Mouse (Mus musculus) limb, embryonic 14.5 days (tissue): ENCODE results near the gene Asap3. TPM values are rescaled to one million over a fixed set of nuclear protein-coding genes. Genes with fewer than 3 reads are reported as not detected.

Source experiments
- ATAC-seq: fragments of 200-750 bp; cut with Nextera tagmentation; 2 replicates; pipeline ENCODE4 v1.8.0; 2017; ENCODE audit warnings: low read depth, moderate number of reproducible peaks, moderate TSS enrichment; ENCODE audit not compliant: low FRiP score
- DNase-seq: peaks from one replicate; pipeline ENCODE4 v3.0.0-alpha.2; 2015; ENCODE audit warnings: low spot score
- H3K27ac ChIP-seq: fragments of 300-500 bp; sonication (generic); replicated peaks from 2 replicates; pipeline ENCODE4 v1.5.1; 2014; ENCODE audit warnings: low read depth, mild to moderate bottlenecking, low read length, moderate library complexity, mixed read lengths
- H3K27me3 ChIP-seq: fragments of 300-500 bp; sonication (generic); 2 replicates; pipeline ENCODE4 v1.6.1; 2014; ENCODE audit warnings: low read length, mixed read lengths; ENCODE audit not compliant: control insufficient read depth, insufficient read depth
- H3K36me3 ChIP-seq: fragments of 300-500 bp; sonication (generic); 2 replicates; pipeline ENCODE4 v1.6.1; 2014; ENCODE audit warnings: mild to moderate bottlenecking, low read length, moderate library complexity, mixed read lengths; ENCODE audit not compliant: control insufficient read depth, insufficient read depth
- H3K4me1 ChIP-seq: fragments of 300-500 bp; sonication (generic); 2 replicates; pipeline ENCODE4 v1.6.1; 2014; ENCODE audit warnings: antibody characterized with exemption, low read length, mixed read lengths; ENCODE audit not compliant: control insufficient read depth, insufficient read depth
- H3K4me2 ChIP-seq: fragments of 300-500 bp; sonication (generic); replicated peaks from 2 replicates; pipeline ENCODE4 v1.6.1; 2014; ENCODE audit warnings: low read depth, mild to moderate bottlenecking, low read length, moderate library complexity; ENCODE audit not compliant: severe bottlenecking
- H3K4me3 ChIP-seq: fragments of 300-500 bp; sonication (generic); replicated peaks from 2 replicates; pipeline ENCODE4 v1.5.1; 2014; ENCODE audit warnings: low read length
- H3K9ac ChIP-seq: fragments of 300-500 bp; sonication (generic); 2 replicates; pipeline ENCODE4 v1.6.1; 2014; ENCODE audit warnings: mild to moderate bottlenecking, low read depth, low read length, moderate library complexity; ENCODE audit not compliant: severe bottlenecking
- H3K9me3 ChIP-seq: fragments of 300-500 bp; sonication (generic); 2 replicates; pipeline ENCODE4 v1.6.1; 2016; ENCODE audit warnings: low read length; ENCODE audit not compliant: control insufficient read depth
- POLR2A ChIP-seq: fragments of 200-500 bp; IDR thresholded peaks from 2 replicates; pipeline ENCODE4 v1.8.0; 2012; ENCODE audit warnings: inconsistent platforms, mild to moderate bottlenecking, moderate library complexity, borderline replicate concordance; ENCODE audit not compliant: insufficient read depth, insufficient read length; ENCODE audit errors: extremely low read depth
- WGBS: fragments of 180-500 bp; shearing (Covaris S2); extraction: QIAGEN DNeasy Blood & Tissue Kit; methylation state at CpG from one replicate; pipeline ENCODE4 v1.1.7; 2014; 5-methylcytosine and 5-hydroxymethylcytosine counted together
- polyA plus RNA-seq, 2 experiments: library from polyadenylated mRNA; depleted of rRNA in 1 of 2; stranded (reverse) in 1 of 2; unstranded in 1 of 2; fragments of >200 nt; fragmentation: Nextera tagmentation in 1 of 2; extraction: Ambion mirVana in 1 of 2; gene quantifications; 2 replicates each; pipeline versions ENCODE4 v1.2.1 to v1.2.3; 2012 to 2014

The Asap3 gene
- polyA plus RNA-seq, 2 experiments, result 12.0 to 22.9 TPM

DNA sequence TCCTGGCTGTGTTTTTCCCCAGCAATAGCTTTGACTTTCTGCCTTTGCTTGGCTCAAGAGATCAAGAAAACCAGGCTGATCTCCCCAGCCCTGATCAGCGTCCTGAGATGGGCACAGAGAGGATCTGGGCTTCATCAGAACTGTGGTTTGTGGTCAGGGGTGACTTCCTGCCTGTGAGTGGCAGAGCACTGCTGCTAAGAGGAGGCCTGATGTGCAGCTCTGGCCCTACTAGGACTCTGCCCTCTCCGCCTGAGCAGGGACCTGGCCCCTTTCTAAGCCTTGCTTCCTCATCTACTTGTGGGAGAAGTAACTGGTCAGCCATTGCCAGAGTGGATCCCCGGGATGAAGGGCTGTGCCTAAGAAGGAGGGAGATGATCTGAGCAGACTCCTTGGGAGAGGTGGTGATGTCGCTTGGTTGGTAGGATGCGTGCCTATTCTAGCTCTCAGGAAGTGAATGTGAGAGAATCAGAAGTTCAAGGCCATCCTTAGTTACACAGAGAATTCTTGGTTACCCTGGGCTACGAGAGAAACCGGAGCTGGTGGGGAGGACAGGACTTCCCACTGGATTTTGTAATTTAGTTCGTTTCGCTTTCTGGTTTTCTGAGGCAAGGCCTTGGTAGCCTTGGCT, 60.7 kb downstream of the Asap3 start:
- WGBS, result 77% methylated on average over 9 of the region's 9 CpGs
- no peaks in the 10 kb centered on the region for H3K9me3 ChIP-seq
- H3K27me3 ChIP-seq, result no peaks in the 10 kb centered on the region; the same call in 1 of the 2 replicates
- no peak overlapping the region for H3K27ac ChIP-seq
- no peak for ATAC-seq
- no peak overlapping the region for H3K4me3 ChIP-seq
- no peaks in the 10 kb centered on the region for H3K36me3 ChIP-seq
- H3K4me2 ChIP-seq, result no peak overlapping the region
- no peak overlapping the region for H3K9ac ChIP-seq
- no peak for TF ChIP-seq POLR2A
- H3K4me1 ChIP-seq, result no peaks in the 10 kb centered on the region
- DNase-seq, result no peak

DNA sequence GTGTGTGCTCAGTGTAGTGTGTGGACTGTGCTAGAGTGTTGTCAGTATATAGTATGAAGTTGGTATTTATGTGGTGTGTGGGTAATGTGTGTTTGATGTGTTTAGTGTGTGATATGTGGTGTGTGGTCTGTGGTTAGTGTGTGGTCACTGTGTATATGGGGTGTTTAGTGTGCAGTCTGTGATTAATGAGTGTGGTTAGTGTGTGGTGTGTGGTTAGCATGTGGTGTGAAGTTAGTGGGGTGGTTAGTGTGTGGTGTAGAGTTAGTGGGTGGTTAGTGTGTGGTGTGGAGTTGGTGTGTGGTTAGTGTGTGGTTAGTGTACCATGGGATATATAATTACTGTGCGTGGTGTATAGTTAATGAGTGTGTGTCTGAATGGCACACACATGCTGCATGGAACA, 62.7 kb downstream of the Asap3 start:
- WGBS, result 81% methylated on average over 1 of the region's 1 CpGs
- Histone ChIP-seq H3K36me3 (no peaks in the 10 kb centered on the region; the same call in 1 of the 2 replicates), H3K4me1 (no peaks in the 10 kb centered on the region), H3K4me3 (no peak overlapping the region), H3K4me2 (no peak overlapping the region), H3K9me3 (peaks cover 10% of the 10 kb centered on the region), H3K27ac (no peak overlapping the region), H3K9ac (no peak overlapping the region), H3K27me3 (no peaks in the 10 kb centered on the region; the same call in 1 of the 2 replicates)
- DNase-seq (no peak), ATAC-seq (peak; percentile 41; the same call in 1 of the 2 replicates)
- no peak for TF ChIP-seq POLR2A

DNA sequence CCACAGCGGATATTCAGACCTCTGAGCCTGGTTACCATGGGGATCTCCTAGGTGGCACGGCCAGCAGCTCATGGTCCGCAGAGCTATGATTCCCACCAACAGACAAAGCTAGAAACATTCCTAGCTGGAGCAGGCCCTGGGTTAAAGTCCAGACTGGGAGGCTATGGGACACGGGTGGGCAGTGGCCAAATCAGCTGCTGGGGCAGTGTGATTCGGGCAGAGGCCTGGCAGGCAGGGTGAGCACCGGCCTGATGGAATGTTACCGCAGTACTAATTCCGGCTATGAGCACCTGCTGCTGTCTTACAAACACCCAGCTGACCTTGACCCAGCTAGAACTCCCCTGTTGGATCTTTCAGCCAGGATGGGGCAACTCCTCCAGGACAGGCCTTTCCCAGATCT, 64.5 kb downstream of the Asap3 start:
- H3K4me1 ChIP-seq, result no peaks in the 10 kb centered on the region
- H3K9ac ChIP-seq, result no peak overlapping the region
- TF ChIP-seq POLR2A, result no peak
- 90% methylated on average over 8 of the region's 8 CpGs for WGBS
- peaks cover 10% of the 10 kb centered on the region for H3K9me3 ChIP-seq
- ATAC-seq (no peak), DNase-seq (no peak)
- no peak overlapping the region for H3K4me2 ChIP-seq
- H3K4me3 ChIP-seq, result no peak overlapping the region
- H3K36me3 ChIP-seq, result no peaks in the 10 kb centered on the region; the same call in 1 of the 2 replicates
- no peak overlapping the region for H3K27ac ChIP-seq
- H3K27me3 ChIP-seq, result no peaks in the 10 kb centered on the region; the same call in 1 of the 2 replicates

DNA sequence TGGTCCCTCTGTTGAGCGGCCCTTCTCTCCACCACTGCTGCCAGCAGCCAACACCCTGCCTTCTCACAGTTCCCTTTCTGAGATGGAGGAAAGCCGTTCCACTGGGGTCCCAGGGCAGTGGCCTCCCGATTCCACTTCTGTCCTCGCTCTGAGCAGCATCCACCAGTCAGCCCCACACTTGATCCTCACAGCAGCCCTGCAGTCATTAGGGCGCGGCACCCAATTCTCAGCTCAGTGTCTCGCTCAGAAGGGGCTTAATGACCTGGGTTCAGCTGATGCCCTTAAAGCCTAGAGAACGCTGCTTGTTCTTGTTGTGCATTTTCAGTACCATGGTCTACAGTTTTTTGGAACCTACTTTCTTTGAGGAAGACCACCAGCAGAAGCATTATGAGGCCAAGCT, 74.9 kb downstream of the Asap3 start:
- H3K27me3 ChIP-seq, result no peaks in the 10 kb centered on the region
- H3K9me3 ChIP-seq, result no peaks in the 10 kb centered on the region
- no peak overlapping the region for H3K4me2 ChIP-seq
- no peak for TF ChIP-seq POLR2A
- no peak overlapping the region for H3K4me3 ChIP-seq
- H3K9ac ChIP-seq, result no peak overlapping the region
- 61% methylated on average over 8 of the region's 8 CpGs for WGBS
- H3K36me3 ChIP-seq, result no peaks in the 10 kb centered on the region
- peaks cover 18% of the 10 kb centered on the region for H3K4me1 ChIP-seq
- H3K27ac ChIP-seq, result no peak overlapping the region
- DNase-seq (no peak), ATAC-seq (no peak)

DNA sequence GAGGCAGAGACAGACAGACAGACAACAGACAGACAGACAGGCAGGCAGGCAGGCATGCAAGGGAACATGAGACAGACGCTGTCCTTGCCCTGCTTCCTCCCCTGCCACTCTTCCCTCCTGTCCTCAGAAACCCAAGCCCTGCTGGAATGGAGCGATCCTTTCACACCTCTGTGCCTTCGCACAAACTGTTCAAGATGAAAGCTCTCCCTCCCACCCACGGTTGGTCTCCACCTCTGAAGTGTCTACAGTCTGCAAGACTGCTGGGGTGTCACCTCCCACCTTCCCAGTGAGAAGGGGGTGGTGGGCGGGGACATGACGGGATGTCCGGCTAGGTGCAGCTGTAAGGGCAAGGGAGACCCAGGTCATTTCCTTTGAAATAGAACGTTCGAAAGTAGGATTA, 75.4 kb downstream of the Asap3 start:
- H3K4me1 ChIP-seq, result peaks cover 19% of the 10 kb centered on the region
- TF ChIP-seq POLR2A, result no peak
- H3K4me2 ChIP-seq, result no peak overlapping the region
- no peak overlapping the region for H3K27ac ChIP-seq
- no peak overlapping the region for H3K4me3 ChIP-seq
- DNase-seq, result no peak
- ATAC-seq, result no peak
- 41% methylated on average over 9 of the region's 9 CpGs for WGBS
- H3K9me3 ChIP-seq, result no peaks in the 10 kb centered on the region
- no peak overlapping the region for H3K9ac ChIP-seq
- H3K27me3 ChIP-seq, result no peaks in the 10 kb centered on the region
- no peaks in the 10 kb centered on the region for H3K36me3 ChIP-seq
